Mouse (Mus musculus) adipocyte (in vitro differentiated cells): ENCODE measurements around the gene Cyp2t4.

ENCODE experiments used
- DNase-seq: peaks from one replicate; pipeline ENCODE4 v3.0.0-alpha.2; 2016; ENCODE audit warnings: low spot score

Cyp2t4 gene

GRCm38 (mm10) chr7:27161744-27162143 lies 8.2 kb downstream of the Cyp2t4 start:
- no peak for DNase-seq

GRCm38 (mm10) chr7:27162780-27163449 lies 9.4 kb downstream of the Cyp2t4 start:
- DNase-seq: no peak

GRCm38 (mm10) chr7:27163450-27163805 lies 9.9 kb downstream of the Cyp2t4 start:
- no peak for DNase-seq

- no peak for DNase-seq
These were observed 10.8 kb downstream of the Cyp2t4 start for GRCm38 (mm10) chr7:27164112-27164947.

GRCm38 (mm10) chr7:27165007-27165655 lies 11.6 kb downstream of the Cyp2t4 start:
- DNase-seq: no peak

- DNase-seq: no peak
These were observed 12.2 kb downstream of the Cyp2t4 start for GRCm38 (mm10) chr7:27165696-27166095.

GRCm38 (mm10) chr7:27166229-27166613 lies 12.7 kb downstream of the Cyp2t4 start:
- DNase-seq: peak; percentile 73

GRCm38 (mm10) chr7:27166614-27167474 lies 13.3 kb downstream of the Cyp2t4 start, which contains the start of gene Egln2:
TSS of gene Egln2 (minus strand) at chr7:27166802.
- peak; percentile 94 for DNase-seq

GRCm38 (mm10) chr7:27167475-27168094 lies 14.1 kb downstream of the Cyp2t4 start:
- no peak for DNase-seq

- DNase-seq: no peak
These were observed 14.9 kb downstream of the Cyp2t4 start for GRCm38 (mm10) chr7:27168371-27168770.

- DNase-seq: no peak
These were observed 17.5 kb downstream of the Cyp2t4 start for GRCm38 (mm10) chr7:27170981-27171380.

- no peak for DNase-seq
These were observed 21.0 kb downstream of the Cyp2t4 start for GRCm38 (mm10) chr7:27174496-27174895.

GRCm38 (mm10) chr7:27174896-27175295 lies 21.4 kb downstream of the Cyp2t4 start:
- DNase-seq: no peak

- no peak for DNase-seq
These were observed 24.4 kb downstream of the Cyp2t4 start for GRCm38 (mm10) chr7:27177942-27178323.

- DNase-seq: peak; percentile 98
These were observed 25.1 kb downstream of the Cyp2t4 start, which contains the start of gene Rab4b for GRCm38 (mm10) chr7:27178324-27179216. TSS of gene Rab4b (minus strand) at chr7:27178896.

- no peak for DNase-seq
These were observed 25.9 kb downstream of the Cyp2t4 start for GRCm38 (mm10) chr7:27179217-27179918.

- no peak for DNase-seq
These were observed 26.5 kb downstream of the Cyp2t4 start for GRCm38 (mm10) chr7:27180036-27180435.

- DNase-seq: no peak
These were observed 27.6 kb downstream of the Cyp2t4 start, which contains the start of the genes Gm21983 and Mia for GRCm38 (mm10) chr7:27180837-27181695. TSS of gene Gm21983 (minus strand) at chr7:27181086. TSS of gene Mia (minus strand) at chr7:27181157.

- DNase-seq: no peak
These were observed 29.0 kb downstream of the Cyp2t4 start for GRCm38 (mm10) chr7:27182498-27182897.
